Mouse (Mus musculus) MEL (cell line): ENCODE data around the gene Edil3.

Source experiments
- MAX ChIP-seq: IDR thresholded peaks from 2 replicates; pipeline ENCODE4 v1.6.1; 2011; ENCODE audit warnings: low read length, improper control_type of control experiment
- NELFE ChIP-seq: IDR thresholded peaks from 2 replicates; pipeline ENCODE4 v1.6.1; 2011; ENCODE audit warnings: low read depth, low read length, improper control_type of control experiment
- RAD21 ChIP-seq: IDR thresholded peaks from 2 replicates; pipeline ENCODE4 v1.6.1; 2011; ENCODE audit warnings: mild to moderate bottlenecking, low read depth, low read length, improper control_type of control experiment
- TCF12 ChIP-seq: IDR thresholded peaks from 2 replicates; pipeline ENCODE4 v1.6.1; 2014; ENCODE audit warnings: low read depth, mild to moderate bottlenecking, inconsistent platforms, low read length, improper control_type of control experiment, moderate library complexity

- no peak for TF ChIP-seq RAD21
- no peak for TF ChIP-seq MAX
- TF ChIP-seq NELFE = no peak
- TF ChIP-seq TCF12 = no peak
These were observed 2.5 kb downstream of the Edil3 start for GRCm38 (mm10) chr13:88823522-88824419.
